Mouse (Mus musculus): Measurements from ENCODE around the gene Pidd1.

Gene Pidd1

GRCm38 (mm10) chr7:141443828-141444237, at the start of gene Pidd1:
TSS of gene Pidd1 (minus strand) at chr7:141444025.
- DNase-seq, result peak; percentile 79 to 86

- DNase-seq, result no peak
Measured at GRCm38 (mm10) chr7:141492738-141493137, 48.9 kb upstream of the Pidd1 start.

- no peak for DNase-seq
Measured at GRCm38 (mm10) chr7:141491151-141491550, 47.3 kb upstream of the Pidd1 start.

GRCm38 (mm10) chr7:141487141-141487540, 43.3 kb upstream of the Pidd1 start:
- no peak for DNase-seq

- DNase-seq, result no peak
Measured at GRCm38 (mm10) chr7:141486239-141486638, 42.4 kb upstream of the Pidd1 start.

GRCm38 (mm10) chr7:141485606-141486005, 41.8 kb upstream of the Pidd1 start:
- no peak for DNase-seq

- no peak for DNase-seq
Measured at GRCm38 (mm10) chr7:141485186-141485585, 41.4 kb upstream of the Pidd1 start.

GRCm38 (mm10) chr7:141484186-141485120, 40.6 kb upstream of the Pidd1 start:
- DNase-seq, result no peak

GRCm38 (mm10) chr7:141483114-141483653, 39.4 kb upstream of the Pidd1 start:
- no peak for DNase-seq

- no peak for DNase-seq
Measured at GRCm38 (mm10) chr7:141482531-141483024, 38.8 kb upstream of the Pidd1 start.

- DNase-seq, result peak; percentile 66 to 73
Measured at GRCm38 (mm10) chr7:141481498-141482401, 37.9 kb upstream of the Pidd1 start.

GRCm38 (mm10) chr7:141480842-141481497, 37.1 kb upstream of the Pidd1 start:
- DNase-seq, result peak; percentile 69 to 82

GRCm38 (mm10) chr7:141478270-141478748, 34.5 kb upstream of the Pidd1 start:
- no peak for DNase-seq

GRCm38 (mm10) chr7:141477578-141478269, 33.9 kb upstream of the Pidd1 start:
- peak in 1 of 2 experiments; percentile 63 for DNase-seq

- peak; percentile 61 to 74 for DNase-seq
Measured at GRCm38 (mm10) chr7:141476981-141477370, 33.2 kb upstream of the Pidd1 start.

GRCm38 (mm10) chr7:141476226-141476980, 32.6 kb upstream of the Pidd1 start:
- DNase-seq, result peak; percentile 91 to 93

- no peak for DNase-seq
Measured at GRCm38 (mm10) chr7:141475805-141476158, 32.0 kb upstream of the Pidd1 start.

- peak; percentile 90 for DNase-seq
Measured at GRCm38 (mm10) chr7:141475011-141475804, 31.4 kb upstream of the Pidd1 start, which contains the start of the genes Polr2l and Tspan4. TSS of gene Polr2l (minus strand) at chr7:141475132. TSS of gene Tspan4 (plus strand) at chr7:141475240.

GRCm38 (mm10) chr7:141474160-141474559, 30.3 kb upstream of the Pidd1 start:
- no peak for DNase-seq

- DNase-seq, result no peak
Measured at GRCm38 (mm10) chr7:141472763-141473162, 28.9 kb upstream of the Pidd1 start.
